Mouse (Mus musculus) adrenal gland, postnatal 10 days (tissue): ENCODE data around the gene Krtap19-2. TPM values are rescaled to one million over a fixed set of nuclear protein-coding genes. Genes with fewer than 3 reads are reported as not detected.

Experiments used
- DNase-seq: peaks from one replicate; pipeline ENCODE4 v3.0.0; 2021; ENCODE audit warnings: mixed read lengths
- long read RNA-seq, 2 experiments: library from polyadenylated mRNA; stranded (forward); transcript quantifications; one replicate each; pipeline ENCODE4 v2.0.0; 2021
- total RNA-seq, 2 experiments: library from RNA; stranded (reverse); gene quantifications; 2 replicates each; pipeline ENCODE4 v1.2.3; 2021

The Krtap19-2 gene
- total RNA-seq, result not detected
- long read RNA-seq, experiment 1, result 0 reads
- long read RNA-seq, experiment 2, result 0 reads

DNA sequence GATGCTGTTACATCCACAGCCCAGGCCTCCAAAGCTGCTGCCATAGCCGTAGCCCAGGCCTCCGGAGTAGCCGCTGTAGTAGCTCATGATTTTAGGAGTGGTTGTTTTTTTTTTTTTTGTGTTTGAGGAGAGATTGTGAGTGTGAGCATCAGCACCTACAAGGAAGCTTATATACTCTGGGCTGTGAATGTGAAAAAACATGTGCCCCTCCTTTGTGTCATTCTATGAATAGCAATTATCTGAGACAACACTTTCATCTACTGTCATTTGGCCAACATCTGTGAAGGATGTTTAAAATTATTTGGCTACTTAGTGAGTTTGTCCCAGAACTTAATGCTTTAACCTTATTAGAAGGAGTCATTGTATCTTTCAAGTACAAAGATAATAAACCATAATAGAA, at the start of gene Krtap19-2:
TSS of gene Krtap19-2 (minus strand) at position 101 of the 400 bp plus-strand sequence.
- no peak for DNase-seq

DNA sequence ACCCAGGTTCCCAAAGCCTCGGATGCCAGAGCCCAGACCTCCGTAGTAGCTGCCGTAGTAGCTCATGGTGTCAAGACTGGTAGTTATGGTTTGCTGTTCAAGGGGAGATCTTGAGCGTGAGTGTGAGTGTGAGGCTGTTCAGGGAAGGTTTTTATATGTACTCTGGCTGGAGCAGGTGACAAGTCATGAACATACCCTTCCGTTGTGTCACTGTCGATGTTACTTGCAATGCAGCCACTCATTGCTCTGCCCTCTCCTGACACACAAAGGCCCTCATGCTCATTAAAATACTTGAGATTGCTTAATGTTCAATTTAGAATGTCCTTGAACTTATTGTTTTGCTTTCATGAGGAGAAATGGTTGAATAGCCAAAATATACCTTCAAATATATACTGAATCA, 22.3 kb upstream of the Krtap19-2 start, which contains the start of gene Krtap19-5:
TSS of gene Krtap19-5 (minus strand) at position 101 of the 400 bp plus-strand sequence.
- DNase-seq, result no peak

DNA sequence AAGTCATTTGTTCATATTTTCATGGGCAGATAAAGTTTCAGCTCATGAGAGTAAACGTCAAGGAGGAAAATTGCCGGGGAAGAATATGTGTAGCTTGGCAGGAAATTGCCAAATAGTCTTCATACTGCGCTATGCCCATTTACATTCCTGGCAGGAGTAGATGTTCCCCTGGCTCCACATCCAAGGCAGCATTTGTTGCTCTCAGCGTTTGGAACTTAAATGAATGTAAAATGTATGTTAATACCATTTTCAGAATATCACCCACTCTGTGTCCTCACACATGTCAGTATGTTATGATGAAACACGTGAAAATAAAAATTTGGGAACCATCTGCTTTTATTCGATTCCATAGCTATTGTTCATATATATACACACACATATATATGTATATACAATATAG, 12.8 kb upstream of the Krtap19-2 start:
- no peak for DNase-seq

DNA sequence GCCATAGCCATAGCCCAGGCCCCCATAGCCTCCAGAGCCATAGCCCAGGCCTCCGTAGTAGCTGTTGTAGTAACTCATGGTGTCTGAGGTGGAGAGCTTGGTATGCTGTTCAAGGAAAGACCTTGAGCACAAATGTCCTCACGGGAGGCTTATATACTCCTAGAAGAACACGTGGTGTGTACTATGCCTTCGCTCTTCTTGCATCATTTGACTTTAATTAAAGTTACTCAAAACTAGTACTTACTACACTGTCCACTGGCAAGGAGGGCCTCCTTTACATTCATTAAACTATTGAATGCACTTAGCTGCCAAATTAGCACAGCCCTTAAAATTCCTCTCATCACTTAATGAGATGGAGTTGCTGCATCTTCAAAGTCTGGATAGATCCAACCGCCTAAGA, 10.9 kb upstream of the Krtap19-2 start, which contains the start of gene Krtap19-4:
TSS of gene Krtap19-4 (minus strand) at position 101 of the 400 bp plus-strand sequence.
- no peak for DNase-seq

DNA sequence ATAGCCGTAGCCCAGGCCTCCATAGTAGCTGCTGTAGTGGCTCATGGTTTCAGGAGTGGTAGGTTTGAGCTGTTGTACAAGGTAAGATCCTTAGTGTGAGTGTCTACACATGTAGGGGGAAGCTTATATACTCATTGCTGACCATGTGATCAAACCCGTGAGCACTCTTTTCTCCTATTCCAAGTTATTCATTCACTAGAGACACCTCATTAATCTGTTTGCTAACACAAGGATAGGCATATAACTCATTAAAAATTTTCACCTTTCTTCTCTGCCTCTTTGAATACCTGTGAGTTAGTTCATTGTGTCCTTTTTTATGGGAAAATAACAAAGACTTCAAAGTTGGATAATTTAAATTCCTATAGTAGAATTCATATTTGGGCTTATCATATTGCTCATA, 3.9 kb upstream of the Krtap19-2 start, which contains the start of gene Krtap19-3:
TSS of gene Krtap19-3 (minus strand) at position 101 of the 400 bp plus-strand sequence.
- no peak for DNase-seq

DNA sequence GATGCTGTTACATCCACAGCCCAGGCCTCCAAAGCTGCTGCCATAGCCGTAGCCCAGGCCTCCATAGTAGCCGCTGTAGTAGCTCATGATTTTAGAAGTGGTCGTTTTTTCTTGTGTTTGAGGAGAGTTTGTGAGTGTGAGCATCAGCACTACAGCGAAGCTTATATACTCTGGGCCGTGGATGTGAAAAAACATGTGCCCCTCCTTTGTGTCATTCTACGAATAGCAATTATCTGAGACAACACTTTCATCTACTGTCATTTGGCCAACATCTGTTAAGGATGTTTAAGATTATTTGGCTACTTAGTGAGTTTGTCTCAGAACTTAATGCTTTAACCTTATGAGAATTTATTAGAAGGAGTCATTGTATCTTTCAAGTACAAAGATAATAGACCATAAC, 4.8 kb downstream of the Krtap19-2 start, which contains the start of gene Krtap19-1:
TSS of gene Krtap19-1 (minus strand) at position 101 of the 400 bp plus-strand sequence.
- DNase-seq, result no peak

DNA sequence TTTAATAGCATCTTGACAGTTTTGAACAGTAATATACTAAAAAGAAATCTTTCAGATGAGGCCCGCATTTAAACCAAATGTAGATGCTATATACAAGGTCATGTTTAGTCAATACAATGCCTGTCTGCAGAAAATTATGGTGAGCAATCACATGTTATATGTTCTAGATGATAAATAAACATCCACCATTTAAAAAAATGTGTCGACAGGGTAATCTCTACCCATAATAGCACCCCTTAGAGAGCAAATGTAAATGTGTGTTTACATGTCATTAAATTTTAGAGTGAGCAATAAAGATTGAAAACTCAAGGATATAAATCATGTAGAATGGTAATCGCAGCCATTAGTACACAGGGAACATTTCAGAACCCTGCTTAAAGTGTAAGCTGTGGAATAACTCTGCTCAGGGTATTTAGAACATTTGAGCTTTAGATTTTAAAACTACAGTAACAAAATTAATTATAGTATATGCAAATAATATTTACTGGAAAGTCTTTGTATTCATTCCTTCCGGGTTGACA, 9.1 kb downstream of the Krtap19-2 start:
- DNase-seq, result no peak

DNA sequence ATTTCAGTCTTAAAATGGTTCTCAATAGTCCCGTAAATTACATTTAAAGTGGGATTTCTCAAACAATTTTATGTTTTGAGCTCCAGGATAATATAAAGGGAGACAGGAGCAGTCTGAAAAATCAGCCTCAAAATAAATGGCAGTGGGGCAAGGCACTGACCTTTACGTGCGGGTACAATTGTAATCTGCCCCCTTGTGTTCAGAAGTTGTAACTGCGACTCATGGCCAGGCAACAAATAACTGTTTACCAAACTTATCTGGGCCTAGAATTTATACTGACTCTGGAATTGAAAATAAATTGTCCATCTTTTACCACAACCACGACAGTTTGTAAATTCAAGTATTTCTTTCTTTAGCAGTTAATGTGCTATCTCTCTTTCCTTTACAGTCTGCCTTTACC, 22.6 kb downstream of the Krtap19-2 start:
- peak; percentile 18 for DNase-seq

DNA sequence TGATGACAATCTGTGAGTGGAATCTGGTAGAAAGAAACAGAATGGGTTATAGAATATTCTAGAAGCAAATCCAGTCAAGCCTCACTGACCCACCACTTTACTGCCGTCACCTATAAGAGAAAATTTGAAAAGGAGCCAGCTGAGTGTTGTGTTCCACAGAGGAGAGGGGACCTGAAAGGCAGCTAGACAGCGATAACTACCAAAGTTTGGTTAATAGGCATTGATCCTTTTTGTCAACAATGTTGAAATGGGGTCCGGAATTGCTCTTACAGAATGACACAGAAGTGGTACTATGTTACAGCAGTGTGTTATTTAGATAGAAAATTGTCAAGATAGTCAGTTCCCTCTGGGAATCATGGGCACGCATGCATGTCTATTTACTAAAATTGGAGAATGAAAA, 25.5 kb downstream of the Krtap19-2 start:
- DNase-seq, result no peak

DNA sequence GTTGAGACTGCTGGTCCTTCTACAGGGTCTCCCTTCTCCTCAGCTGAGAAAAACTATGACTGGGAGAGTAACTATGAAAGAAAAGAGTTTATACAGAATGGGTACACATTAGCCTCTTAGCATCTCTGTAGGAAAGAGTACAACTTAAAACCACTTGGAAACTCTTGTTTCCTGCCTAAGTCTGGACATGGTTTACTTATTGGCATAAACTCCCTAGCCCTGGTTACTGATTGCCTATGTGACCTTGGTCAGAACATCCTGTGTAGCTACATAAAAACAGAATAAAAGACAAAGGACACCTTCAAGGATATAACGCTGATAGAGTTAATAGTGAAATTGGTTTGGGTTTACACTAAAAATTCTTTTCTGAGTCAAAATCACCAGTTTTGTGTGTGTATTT, 26.7 kb downstream of the Krtap19-2 start:
- no peak for DNase-seq

DNA sequence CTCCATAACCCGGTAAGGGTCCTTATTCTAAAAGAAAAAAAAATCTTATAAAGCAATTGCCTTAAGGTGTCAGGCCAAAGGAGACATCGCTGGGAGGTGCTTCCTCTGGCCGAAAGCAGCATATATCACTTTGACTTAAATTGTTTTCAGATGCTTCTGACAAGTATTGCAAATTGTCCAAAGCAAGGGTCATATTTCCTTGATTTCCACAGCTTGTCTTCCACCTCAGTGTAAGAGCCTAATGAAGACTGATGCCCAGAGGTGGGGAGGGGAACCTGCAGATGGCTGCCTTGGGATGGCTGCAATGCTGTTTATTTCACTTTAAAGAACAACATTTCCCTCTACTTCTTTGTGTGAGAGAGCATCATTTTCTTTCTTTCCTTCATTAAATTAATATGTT, 47.1 kb downstream of the Krtap19-2 start:
- DNase-seq, result no peak

DNA sequence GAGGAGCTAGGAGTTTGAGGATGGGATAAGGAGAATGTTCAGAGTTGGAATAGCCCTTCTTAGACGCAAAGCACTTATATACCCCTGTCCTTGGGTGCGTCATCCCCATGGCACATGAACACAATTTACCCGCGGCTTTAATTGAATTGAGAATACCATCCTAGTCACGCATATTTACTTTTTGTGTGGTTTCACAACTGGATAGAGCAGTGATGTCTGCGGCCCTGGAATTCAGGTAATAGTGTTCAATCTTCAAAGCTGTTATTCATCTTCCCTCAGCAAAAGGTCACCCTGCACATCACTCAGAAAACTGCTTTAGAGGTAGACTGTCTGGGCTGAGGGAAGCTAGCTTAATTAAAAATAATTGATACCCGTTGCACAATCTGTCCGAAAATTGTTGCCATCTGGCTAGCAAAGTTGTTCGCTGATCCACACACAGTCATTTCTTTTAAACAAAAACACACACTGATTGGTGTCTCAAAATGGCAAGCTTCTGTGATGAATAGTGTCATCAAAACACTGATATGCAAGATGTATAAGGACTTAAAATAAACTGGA, 47.9 kb downstream of the Krtap19-2 start, which contains the start of gene Krtap14:
TSS of gene Krtap14 (minus strand) at position 51 of the 558 bp plus-strand sequence.
- DNase-seq, result no peak

DNA sequence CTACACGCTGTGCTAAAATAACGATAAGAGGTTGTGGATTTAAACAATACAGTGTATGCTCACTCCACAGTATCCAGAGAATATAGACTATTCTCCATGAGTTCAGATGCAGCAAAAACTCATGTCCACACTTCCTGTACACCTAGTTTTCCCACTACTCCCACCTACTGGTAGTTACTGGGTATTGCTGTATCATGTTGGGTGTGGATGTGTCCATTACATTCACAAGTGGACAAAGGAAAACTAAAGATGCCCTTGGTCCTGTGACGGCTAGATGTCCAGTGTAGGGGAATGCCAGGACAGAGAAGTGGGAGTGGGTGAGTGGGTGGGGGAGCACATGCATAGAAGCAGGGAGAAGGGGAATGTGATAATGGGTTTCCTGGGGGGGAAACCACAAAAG, 50.3 kb downstream of the Krtap19-2 start:
- peak; percentile 15 for DNase-seq

Other genes starting within 250 kb of the Krtap19-2 start
- not detected for gene 2310079G19Rik, start 246.6 kb downstream of the Krtap19-2 start, total RNA-seq
- gene Krtap26-1, start 226.5 kb downstream of the Krtap19-2 start, total RNA-seq, result not detected
- gene Krtap27-1, start 202.6 kb downstream of the Krtap19-2 start, total RNA-seq, result not detected
- not detected for gene 2310061N02Rik, start 166.3 kb downstream of the Krtap19-2 start, total RNA-seq
- not detected for gene Krtap13-1, start 145.4 kb downstream of the Krtap19-2 start, total RNA-seq
- gene Krtap13, start 122.6 kb downstream of the Krtap19-2 start, total RNA-seq, result not detected
- not detected for gene 2310034C09Rik, start 115.4 kb downstream of the Krtap19-2 start, total RNA-seq
- gene 2310057N15Rik, start 100.1 kb downstream of the Krtap19-2 start, total RNA-seq, result not detected
- gene Gm5965, start 96.4 kb downstream of the Krtap19-2 start, total RNA-seq, result not detected
- not detected for gene Gm20741, start 62.0 kb downstream of the Krtap19-2 start, total RNA-seq
- gene Krtap15, start 54.1 kb downstream of the Krtap19-2 start, total RNA-seq, result not detected
- not detected for gene Krtap14, start 48.1 kb downstream of the Krtap19-2 start, total RNA-seq
- not detected for gene Krtap19-1, start 4.9 kb downstream of the Krtap19-2 start, total RNA-seq
- not detected for gene Krtap19-3, start 3.8 kb upstream of the Krtap19-2 start, total RNA-seq
- gene Krtap19-4, start 10.8 kb upstream of the Krtap19-2 start, total RNA-seq, result not detected
- not detected for gene Krtap19-5, start 22.2 kb upstream of the Krtap19-2 start, total RNA-seq
- gene Krtap19-9b, start 58.0 kb upstream of the Krtap19-2 start, total RNA-seq, result not detected
- not detected for gene Krtap16-3, start 88.6 kb upstream of the Krtap19-2 start, total RNA-seq
- gene Krtap22-2, start 136.5 kb upstream of the Krtap19-2 start, total RNA-seq, result not detected
- not detected for gene Gm10229, start 141.0 kb upstream of the Krtap19-2 start, total RNA-seq
- gene Krtap6-1, start 157.4 kb upstream of the Krtap19-2 start, total RNA-seq, result not detected
- gene Gm10228, start 167.2 kb upstream of the Krtap19-2 start, total RNA-seq, result not detected
- gene Krtap6-5, start 173.6 kb upstream of the Krtap19-2 start, total RNA-seq, result not detected
- gene 1110025L11Rik, start 189.7 kb upstream of the Krtap19-2 start, total RNA-seq, result not detected
- not detected for gene Krtap6-3, start 209.7 kb upstream of the Krtap19-2 start, total RNA-seq